Mouse (Mus musculus) urinary bladder, postnatal 4 days (tissue): ENCODE measurements around the gene Dnaaf5.
A peak's percentile ranks its signal among the peaks of the same experiment; 100 is the strongest.

Experiments
- DNase-seq, 2 experiments: peaks; one replicate each; pipeline ENCODE4 v3.0.0; 2021 to 2022; ENCODE audit warnings: low spot score in 2 of 2

Gene Dnaaf5

DNA sequence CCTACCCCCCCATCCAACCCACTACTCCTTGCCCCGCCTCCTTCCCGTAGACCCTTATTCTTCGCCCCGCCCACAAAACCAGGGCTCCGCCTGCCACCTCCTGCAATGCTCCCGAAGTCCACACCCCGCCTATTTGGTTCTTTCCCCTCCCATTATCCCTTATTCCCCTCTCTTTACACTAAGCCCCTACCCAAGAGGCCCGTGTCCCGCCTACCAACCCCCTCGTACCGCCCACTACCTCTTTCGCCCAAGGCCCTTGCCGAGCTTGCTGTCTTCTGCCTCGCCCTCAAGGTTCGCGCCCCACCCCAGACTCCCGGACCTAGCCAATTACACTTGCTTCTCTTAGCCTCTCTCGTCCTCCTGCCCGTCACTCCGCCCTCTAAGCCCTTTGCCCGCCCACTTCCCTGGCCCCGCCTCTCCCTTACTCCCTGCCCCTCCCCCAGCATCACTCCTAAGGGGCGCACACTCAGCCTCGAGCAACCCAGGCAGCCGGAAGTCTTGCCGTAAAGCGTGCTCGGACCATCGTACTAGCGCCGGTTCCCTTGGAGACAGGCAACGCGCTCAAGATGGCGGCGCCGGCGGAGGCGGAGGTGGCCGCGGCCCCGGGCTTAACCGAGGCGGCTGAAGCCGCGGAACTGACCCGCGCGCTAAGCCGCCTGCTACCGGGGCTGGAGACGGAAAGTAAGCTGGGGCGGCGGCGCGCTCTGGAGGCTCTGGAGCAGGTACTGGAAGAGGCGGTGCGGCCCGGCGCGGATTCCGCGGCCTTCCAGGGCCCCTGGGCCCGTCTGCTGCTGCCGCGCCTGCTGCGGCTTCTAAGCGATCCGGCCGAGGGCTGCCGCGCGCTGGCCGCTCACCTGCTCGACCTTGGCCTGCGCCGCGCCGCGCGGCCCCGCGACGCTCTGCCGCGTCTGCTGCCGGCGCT is at the start of gene Dnaaf5, which contains the start of gene Prkar1b:
Gene Dnaaf5, plus strand, starts transcription at position 543 of the 922 bp plus-strand sequence.
Gene Prkar1b, minus strand, starts transcription at position 321 of the 922 bp plus-strand sequence.
- DNase-seq: peak; percentile 96 to 97

DNA sequence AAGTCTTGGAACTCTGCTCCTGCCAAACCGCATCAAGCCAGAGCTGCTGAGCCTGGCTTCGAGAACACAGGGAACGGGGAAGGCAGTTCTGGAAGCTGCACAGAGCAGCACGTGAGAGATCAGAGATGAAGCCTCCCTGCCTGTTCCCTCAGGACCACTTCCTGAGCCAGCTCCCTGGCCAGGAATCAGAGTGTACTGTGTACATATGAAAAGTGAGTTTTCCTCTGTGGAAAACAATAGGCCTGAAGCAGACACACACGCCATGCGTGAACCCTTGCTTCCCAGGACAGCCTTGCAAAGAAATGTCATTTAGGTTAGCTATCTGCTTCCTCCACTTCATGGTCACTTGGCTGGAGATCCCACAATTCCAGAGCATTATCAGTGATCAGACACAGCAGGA is 48.2 kb upstream of the Dnaaf5 start:
- DNase-seq: peak in 1 of 2 experiments; percentile 22

DNA sequence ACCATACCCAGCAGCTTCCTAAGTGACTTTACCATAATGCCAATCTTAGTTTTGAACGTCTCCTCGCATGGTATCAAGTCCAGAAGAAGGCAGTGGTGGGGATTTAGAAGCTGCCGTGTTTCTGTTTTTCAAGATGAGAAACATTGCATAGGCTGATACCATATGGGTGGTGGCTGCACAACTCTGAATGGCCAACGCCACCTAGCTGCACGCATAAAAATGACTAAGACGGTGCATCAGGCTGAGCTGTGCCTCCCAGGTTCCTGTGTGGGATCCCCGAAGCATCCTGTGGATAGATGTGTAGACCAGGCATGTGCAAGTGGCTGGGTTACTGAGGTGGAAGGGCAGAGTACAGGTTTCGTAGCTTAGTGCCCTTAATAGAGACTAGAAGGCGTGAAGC is 42.2 kb upstream of the Dnaaf5 start:
- no peak for DNase-seq

DNA sequence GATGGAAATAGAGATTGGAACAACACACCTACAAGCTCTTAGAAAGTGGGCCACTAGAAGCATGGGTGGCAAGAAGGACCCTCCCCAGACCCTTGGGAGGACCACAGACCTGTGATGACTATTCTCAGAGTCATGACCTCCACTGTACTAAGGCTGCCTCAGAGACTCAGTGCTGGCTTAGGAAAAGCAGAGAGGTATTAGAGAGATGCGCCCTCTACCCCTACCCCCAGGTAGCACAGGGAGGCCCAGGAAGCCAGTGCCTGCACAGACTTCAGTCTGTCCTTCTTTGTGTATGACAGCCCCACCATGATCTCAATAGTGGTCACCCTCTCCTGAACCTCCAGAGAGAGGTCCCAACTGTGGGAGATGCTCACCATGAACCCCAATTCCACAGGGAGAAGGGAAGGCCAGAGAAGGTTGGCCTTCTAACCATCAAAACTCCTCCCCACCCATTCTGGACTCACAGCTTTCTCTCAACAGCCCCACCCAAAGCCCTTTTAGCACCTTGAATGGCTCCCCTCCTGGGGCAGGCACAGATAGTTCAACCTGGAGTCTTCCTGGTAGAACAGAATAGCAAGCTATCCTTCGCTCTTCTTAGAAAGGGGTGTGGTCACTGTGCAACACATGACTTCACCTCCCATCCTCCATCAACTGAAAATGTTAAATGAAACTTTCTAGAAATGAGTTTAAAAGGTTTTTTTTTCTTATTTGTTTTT is 39.7 kb upstream of the Dnaaf5 start:
- no peak for DNase-seq

DNA sequence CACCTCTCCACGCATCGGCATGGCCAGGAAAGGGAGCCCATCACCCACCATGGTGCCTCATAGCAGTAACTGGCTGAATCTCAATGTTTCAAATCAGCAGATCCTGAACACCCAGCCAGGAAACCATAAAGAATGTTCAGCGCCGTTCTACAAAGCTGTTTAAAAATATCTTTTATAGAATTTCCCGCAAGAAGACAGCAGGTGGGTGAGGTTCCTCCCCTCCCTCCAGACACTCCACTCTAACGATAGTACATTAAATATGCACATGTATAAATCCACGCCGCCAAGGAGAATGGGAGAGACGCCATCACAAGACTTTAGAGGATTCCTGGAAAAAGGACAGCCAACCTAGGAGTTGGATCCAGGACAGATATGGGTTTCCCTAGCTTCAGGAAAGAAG is 38.0 kb upstream of the Dnaaf5 start:
- no peak for DNase-seq

DNA sequence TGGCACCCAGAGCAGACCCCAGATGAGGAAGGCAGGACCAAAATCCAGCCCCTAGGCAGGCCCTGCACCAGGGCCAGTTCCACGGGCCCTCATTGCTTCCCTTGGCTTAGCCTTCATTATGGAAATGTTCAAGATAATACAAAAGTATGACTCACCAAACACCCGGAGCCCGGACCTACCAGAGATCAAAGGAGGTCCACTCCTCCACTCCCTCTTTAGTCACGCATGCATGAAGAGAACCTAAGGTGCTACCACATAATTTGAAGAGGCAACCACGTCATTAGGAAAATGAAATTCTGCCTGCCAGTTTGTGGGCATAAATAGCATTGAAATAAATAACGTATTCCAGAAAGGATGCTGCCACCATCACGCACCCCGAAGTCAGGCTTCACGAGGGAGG is 37.6 kb upstream of the Dnaaf5 start:
- DNase-seq: no peak

DNA sequence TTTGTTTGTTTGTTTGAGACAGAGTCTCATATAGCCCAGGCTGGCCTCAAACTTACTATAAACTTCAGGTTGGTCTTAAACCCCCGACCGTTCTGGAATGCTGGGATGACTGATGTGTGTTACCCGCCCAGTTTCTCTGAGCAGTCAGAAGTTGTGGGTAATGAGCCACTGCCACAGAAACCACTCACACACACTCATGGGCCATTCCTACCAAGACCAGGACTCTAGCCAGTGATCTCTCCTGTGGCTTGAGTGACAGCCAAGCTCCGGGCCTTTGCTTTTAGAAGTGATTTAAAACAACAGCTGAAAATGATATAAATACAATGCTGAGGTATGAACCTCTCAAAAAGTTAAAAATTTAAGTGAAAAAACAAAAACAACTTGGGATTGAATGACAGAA is 35.1 kb upstream of the Dnaaf5 start:
- no peak for DNase-seq

DNA sequence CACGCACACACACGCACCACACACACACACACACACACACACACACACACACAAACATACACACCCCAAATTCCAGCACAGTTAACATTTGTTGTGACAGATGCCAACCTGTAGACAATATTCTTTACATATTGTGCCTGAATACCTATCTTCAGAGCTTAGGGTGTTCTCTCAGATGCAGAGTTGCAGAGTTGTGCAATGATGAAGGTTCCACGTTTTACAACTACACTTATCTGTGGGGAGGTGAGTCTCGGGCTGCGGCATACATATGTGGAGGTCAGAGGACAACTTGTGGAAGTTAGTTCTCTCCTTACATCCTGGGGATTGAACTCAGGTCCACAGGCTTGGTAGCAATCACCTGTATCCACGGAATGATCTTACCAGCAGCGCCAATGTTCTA is 34.5 kb upstream of the Dnaaf5 start:
- no peak for DNase-seq

DNA sequence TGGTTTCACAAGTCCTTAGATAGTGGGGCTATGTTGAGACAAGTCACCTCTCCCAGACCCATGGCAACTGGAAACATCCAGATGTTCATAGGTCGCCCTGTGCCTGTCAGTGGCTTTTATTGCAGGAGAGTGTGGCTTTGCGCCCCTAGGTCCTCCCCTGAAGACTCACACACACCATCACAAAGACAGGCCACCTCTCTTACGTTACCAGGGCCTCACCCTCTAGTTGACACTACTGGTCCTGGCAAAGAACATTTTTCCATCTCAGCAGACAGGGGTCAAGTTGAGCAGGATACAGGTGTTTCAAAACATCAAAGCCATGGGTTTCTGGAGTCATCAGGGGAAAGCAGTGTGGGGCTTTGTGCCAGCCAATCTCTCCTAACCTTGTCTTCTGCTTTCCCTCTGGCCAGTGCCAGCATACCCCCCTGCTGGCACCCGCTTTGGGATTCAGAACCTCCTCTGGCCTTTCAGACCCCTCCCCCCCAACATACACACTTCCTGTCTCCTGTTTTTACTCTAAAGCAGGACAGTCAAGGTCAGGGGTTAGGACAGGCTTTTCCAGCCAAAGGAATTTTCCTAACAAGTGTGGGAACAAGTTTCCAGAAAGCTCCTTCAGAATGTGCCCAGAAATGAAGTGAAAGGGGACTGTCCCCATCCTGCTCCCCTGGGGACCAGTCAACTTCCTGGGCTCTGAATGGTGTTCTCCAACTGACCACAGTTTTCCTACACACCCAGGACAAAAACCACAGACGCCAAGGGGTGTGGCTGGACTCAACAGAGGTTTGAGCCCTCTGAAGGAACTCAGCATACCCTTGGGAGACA is 31.7 kb upstream of the Dnaaf5 start:
- DNase-seq: no peak

DNA sequence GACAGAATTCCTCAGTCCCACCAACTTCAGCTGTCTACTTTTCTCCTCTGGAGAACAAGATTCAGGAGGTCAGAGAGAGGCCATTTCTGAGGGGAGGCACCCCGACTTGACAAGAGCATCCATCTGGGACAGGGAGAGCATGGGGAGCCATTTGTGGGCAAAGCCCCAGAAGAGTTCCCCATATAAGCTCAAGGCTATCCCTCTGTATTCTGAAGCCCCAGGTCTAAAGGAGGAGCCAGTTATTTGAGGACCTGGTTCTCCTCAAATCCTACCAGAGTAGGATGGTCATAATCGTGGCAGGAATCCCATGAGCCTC is 31.1 kb upstream of the Dnaaf5 start:
- DNase-seq: no peak

DNA sequence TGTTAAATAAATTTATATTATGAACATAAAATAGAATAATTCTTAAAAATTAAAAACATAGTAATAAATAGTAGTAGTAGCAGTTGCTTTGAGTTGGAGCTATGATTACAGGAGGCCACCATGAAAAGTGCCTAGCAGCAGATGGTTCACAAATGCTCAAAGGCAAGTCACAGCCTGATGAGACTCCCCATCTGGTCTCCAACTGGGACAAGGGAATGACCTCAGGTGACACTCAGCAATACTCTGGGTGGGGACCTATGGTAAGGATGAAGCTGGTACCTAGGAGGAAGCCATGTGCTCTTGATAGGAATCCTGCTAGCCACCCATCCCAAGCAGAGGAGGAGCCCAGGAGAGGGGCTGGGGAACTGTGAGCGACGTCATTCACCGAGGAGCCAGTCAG is 24.3 kb upstream of the Dnaaf5 start:
- no peak for DNase-seq

DNA sequence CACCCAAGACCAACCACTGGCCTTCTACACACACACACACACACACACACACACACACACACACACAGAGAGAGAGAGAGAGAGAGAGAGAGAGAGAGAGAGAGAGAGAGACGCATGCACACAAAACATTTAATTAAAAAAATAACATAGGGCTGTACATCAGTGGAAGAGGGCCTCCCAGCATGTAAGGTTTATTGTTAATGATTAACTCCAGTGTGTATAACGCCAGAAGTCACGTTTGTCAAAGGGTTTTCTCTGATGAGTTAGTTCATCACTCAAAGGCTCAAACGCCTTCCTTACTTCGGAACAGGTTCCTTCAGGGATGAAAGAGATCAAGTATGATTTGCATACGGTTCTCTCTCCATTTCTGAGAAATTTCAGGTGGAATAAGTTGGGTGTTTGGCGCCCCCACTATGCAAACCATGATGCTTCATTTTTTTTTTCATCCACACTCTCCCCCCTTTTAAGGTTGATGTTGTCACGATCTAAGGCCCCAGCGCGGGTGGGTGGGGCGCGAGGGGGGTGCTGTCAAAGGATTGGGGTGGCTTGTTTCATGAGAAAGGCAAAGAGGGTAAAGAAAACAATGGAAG is 21.5 kb upstream of the Dnaaf5 start:
- DNase-seq: no peak

DNA sequence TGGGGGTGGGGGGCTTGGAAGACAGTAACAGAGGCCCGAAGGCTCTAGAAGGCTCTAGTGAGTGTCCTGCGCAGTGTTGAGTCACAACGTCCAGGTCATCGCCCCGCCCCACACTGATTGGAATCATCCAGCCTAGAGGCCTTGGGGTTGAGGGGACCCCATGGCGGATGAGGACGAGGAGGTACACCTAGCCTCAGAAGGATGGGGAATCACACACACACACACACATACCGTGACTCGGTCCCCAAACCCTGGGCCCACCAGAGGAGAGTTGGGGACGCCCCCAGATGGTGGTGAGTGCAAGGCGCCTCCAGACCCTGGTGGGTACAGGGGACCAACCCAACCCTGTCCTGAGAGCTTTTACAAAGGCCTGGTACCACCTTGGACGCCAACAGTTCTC is 20.9 kb upstream of the Dnaaf5 start:
- no peak for DNase-seq

DNA sequence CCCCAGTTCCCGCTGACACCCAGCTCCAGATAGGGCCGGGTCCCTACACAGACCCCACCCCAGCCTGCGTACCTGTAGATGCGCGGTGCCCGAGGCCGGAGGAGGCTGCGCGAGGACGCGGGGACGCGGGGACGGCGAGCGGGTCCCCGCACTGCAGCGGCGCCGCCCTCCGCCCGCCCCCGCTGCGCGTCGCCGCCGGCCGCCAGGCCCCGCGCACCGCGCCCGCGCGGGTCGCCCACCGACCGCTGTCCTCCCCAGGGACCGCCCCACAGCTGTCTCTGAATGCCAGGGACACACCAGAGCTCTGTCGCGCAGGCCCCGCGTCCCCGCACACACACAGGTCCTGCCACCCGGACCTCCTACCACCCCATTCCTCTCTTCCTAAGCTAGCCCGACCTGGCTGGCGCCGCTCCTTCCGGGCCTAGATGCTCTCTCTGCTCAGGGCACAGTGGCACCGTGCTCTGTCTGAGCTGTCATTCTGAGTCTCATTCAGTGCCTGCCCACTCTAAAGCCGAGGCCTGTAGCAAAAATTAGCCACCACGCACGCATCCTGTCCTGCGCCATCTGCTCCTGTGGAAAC is 20.4 kb upstream of the Dnaaf5 start:
- no peak for DNase-seq

DNA sequence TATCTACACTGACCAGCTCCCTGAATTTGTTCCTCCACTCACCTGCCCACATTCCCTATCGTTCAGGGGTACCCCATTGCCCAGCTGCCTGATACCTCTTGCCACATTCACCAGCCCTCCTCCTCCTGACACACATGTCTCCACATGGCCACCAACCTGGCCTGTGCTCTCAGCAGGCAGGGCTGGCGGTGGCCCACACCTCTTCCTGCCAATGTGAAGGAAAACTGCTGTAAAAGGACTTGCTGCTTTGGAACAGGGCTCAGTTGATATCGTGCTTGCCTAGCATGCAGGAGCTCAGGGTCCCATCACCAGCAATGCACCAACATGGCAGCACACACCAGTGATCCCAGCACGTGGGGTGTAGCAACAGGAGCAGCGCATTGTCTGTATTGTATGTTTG is 19.7 kb upstream of the Dnaaf5 start:
- no peak for DNase-seq

DNA sequence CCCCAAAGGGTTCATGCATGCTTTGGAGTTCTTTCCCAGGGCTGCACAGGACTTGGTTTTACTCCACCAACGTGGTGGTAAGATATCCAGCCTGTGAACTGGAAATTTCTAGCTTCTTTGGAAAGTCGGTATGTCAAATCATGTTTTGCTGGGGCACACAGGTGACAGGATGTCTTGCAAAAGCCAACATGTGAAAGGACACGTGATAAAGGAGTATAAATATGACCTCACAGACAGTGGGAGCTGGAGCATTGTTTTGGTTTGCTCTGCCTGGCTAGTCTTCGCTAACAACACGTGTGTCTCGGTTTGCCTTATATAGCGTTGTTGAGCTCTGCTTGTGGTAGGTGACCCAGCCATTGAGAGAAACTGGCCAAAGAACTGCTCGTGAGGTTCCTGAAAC is 15.5 kb upstream of the Dnaaf5 start:
- no peak for DNase-seq

DNA sequence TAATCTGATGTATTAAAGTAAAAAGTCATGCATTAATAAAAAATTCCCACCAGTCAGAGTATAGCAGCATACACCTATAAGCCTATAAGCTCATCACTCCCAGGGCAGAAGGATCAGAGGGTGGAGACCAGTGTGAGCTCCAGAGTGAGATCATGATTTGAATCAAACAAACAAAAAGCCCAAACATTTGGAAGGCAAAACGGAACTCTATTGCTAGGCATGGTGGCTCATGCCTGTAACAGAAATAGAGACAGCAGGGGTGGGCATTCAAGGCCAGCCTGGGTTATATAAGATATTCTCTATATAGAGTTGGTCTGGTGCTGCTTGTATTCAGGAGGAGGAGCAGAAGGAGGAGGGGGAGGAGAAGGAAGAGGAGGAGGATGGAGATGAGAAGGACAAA is 13.7 kb upstream of the Dnaaf5 start:
- DNase-seq: no peak

DNA sequence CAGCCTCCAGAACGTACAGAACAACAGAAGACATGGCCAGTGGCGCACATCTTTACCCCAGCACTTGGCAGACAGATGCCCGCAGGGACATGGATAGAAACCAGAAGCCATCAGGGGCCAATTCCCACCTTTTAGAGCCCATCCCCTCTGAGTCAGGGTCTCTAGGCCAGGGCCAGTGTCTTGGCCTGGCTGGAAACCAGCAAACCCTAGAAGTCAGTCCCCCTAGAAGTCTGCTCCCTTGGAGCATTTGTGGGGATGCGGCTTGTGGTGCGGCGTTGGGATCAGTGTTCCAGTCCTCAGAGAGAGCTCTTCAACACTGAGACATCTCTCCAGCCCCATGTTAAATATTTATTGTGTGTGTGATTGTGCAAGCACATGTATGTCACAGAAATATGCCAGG is 12.8 kb upstream of the Dnaaf5 start:
- DNase-seq: no peak

DNA sequence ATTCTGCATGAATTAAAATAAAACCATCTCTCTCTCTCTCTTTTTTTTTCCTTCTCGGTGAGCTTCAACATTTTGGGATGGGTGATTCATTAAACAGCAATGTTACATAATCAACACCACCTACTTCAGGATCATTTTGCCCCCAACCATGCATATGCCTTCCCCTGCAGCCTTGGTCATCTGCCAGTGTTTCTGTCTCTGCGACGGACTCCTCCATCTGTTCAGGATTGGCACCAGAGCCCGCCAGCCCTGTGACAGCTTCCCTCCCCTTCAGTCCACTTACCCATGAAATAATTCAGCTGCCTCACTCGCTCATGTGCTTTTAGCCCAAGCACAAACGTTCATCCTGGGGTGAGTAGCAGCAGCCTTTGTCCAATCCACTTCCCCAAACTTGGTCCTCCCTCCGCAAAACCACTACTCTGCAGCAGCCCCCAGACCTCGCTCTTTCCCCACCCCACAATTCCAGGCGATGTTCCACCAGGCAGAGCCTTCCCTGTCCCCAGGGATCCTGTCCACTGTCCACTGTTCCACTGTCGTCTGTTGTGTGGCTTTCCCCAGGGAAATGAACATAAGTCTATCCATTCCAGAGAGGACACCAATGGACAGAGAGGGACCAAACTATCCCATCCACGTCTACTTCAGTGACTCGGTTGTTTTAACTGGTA is 11.6 kb upstream of the Dnaaf5 start:
- no peak for DNase-seq

DNA sequence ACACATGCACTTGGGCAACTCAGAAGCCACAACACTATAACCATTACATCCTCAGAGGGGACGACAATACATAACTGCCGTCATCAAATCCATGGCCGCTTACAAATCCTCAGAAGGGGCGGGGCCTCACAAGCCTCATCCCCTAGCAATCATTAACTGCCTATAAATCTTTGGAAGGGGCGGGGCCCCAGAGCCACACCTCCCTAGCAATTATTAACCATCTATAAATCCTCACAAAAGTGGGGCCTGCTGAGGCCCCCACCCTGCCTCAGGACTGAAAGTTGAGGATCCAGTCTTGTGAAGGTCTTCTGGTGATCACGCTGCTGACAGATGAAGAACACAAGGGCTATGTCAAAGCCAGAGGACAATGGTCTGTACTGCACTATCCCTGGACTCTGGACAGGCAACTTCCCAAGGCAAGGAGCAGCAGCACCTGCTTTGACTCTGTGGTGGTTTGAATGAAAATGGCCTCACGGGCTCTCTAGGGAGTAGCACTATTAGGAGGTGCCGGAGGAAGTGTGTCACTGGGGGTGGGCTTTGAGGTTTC is 11.0 kb upstream of the Dnaaf5 start:
- no peak for DNase-seq

DNA sequence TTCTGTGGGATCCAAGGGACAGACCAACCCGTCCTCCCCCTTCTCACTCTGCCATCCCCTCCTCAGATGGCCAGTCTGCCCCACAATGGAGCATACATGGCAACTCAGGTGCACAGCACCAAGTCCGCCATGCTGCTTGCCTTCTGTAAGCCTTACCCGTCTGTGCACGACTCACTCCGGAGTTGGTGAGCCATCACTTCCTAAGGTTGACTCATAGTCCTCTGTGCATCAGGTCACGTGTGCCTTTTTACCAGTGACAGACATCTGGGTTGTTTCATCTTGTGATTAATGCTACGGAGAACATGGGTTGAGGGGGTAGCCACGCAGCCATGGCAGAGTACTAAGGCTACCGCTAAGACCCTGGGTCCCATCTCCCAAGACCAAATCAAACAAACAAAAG is 9.4 kb upstream of the Dnaaf5 start:
- no peak for DNase-seq
